Mouse (Mus musculus): ENCODE data around the gene Alpl.

The Alpl gene

DNA sequence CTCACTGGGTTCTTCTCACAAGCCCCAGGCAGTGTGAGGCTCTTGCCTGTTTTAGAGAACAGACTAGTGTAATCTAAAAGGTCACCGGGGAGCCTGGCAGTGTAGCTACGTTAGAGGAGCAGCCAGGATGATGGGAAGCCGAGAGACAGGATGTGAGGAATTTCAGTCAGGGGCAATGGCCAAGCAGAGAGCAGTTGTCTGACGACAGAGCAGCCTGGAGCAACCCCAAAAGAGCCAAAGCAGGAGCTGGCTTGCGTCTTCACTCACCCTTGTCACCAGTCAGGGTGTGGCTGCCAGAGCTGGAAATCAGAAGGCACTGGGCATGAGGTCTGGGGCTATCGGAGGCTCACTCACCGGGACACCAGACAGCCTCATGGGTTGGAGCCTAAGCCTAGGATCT, 26.5 kb downstream of the Alpl start:
- DNase-seq (ENCODE audit: low spot score): no peak

DNA sequence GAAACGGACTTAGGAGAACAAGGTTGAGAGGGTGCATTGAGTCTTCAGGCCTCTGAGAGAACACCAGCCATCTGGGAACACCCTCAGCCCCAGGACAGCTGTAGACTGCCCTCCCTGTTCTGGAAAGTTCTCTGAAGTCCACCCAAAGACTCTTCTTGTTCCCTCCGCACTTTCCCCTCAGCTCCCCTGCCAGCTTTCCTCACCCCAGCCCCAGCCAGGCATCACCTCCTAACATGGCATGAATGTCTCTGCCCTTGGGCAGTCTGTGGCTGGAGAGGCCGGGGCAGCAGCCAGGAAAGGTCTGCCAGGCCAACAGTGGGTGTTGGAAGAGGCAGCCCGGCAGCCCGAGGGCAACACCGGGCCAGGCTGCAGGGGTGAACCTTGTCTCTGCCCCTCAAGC, 27.4 kb downstream of the Alpl start:
- DNase-seq (ENCODE audit: low spot score): no peak

DNA sequence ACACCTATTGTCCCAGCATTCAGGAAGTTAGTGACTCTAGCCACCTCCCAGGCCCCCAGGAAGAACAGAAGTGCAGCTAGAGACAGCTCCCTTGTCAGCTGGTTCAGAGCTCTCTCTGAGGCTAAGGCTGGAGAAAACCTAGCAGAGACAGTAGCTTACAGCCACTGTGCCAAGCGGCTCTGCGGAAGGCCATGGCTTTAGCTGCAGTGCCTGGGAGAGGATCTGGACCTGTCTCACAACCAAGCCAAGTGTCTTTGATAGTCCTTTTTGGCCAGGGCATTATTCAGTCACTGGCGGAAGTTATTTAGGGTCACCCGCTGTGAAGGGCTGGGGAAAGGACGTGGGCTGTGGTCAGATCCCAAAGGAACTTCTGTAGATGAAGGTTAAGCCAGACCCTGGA, 27.8 kb downstream of the Alpl start:
- DNase-seq (ENCODE audit: low spot score): no peak

DNA sequence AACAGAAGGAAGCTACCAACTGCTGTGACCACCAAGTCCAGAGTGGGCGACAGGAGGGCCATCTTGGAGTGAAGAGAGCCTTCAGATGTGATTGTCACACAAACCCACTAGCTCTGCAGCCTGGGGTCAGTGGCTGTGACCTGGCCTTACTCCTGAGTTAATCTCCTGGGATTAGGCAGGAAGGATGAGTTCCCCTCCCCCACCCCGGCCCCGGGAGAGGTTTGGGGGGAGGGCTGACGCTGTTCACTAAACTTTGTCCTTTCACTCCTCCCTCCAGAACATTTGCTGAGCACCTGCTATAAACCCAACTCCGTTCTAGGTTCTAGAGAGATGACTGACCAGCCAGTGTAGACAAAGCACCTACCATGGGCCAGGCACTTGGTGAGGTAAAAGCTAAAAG, 29.8 kb downstream of the Alpl start:
- DNase-seq (ENCODE audit: low spot score): no peak

DNA sequence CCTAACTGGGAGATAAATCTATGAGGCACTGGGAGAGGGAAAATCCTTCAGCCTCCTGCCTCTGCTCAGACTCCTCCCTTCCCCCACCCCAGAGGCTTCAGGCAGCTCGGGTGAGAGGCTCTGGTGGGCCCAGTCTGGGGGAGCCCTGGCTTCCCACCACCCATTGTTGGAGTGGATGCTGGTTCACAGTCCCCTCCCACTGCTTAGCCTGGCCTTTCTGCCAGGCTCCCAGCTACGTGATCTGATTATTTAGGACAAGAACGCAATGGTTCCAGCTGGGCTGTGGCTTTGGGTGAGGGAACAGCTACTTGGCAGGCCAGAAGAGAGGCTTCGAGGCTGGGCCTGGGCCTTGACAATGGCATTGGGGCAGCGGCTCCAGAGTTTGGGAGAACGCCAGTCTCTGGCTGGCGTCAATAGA, 30.6 kb downstream of the Alpl start:
- no peak for DNase-seq (ENCODE audit: low spot score)

DNA sequence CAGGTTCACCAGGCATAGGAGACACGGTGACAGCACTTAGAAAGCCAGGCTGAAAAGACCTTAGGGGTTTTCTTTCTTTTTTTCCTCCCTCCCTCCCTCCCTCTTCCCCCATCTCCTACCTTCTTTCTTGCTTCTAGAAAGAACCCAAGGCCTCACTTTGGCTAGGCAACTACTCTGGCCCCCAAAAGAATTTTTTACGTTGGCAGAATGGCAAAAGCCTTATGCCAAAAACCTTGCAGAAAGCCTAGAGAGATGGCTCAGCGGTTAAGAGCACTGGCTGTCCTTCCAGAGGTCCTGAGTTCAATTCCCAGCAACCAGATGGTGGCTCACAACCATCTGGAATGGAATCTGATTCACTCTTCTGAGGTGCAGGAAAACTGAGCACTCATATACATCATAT, 31.6 kb downstream of the Alpl start:
- no peak for DNase-seq (ENCODE audit: low spot score)

DNA sequence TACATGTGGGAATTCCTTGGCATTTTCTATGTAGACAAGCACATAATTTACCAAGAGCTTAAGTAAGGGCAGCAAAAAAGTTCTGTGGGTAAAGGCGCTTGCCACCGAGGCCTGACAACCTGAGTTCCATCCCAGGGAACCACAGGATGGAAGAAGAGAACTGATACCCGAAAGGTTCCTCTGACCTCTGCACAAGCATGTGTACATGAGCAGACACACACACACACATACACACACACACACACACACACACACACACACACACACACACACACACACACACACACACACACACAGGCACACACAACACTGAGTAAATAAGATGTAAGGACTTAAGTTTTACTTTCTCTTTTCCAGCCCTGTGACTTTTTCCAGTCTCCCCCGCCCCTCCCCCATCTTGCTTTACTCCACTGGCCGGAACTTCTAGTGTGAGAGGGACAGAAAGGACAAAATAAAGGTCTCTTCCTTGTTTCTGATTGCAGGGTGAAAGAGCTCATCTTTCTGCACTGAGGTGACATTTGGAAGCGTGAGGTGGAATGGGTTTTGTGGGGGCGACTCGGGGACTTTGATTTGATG, 32.2 kb downstream of the Alpl start:
- no peak for DNase-seq (ENCODE audit: low spot score)

DNA sequence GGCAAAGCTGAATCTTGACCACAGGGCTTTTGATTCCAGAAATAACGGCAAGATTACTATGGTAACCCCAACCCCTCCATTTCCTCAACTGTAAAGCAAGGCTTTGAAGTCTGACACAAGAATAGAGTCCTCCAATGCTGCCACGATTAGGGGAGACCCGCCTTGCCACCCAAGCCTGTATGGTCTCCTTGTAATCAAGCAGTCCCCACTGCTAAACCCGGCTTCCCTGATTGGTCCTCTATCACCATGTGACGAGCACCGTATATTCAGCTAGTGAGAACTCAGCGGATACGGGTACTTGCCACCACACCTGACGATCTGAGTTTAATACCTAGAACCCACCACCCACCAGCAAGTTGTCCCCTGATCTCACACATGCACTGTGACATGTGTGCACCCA, 33.3 kb downstream of the Alpl start:
- DNase-seq (ENCODE audit: low spot score): no peak

DNA sequence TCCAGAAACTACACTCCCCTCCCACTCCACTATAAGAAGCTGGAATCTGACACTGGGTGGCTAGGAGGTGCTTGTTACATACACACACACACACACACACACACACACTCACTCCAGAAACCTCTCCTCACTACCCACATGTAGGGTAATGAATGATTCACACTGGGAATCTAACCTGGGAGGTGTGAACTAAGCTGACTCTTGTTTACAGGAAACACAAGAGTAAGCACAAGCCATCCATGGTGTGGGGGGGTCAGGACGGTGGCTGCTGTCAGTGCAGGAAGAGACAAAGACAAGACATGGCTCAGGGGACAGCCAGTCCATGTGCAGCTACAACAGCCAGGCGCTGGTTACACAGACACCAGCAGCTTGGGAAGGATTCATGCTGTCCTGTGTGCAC, 41.7 kb downstream of the Alpl start:
- DNase-seq (ENCODE audit: low spot score): no peak

DNA sequence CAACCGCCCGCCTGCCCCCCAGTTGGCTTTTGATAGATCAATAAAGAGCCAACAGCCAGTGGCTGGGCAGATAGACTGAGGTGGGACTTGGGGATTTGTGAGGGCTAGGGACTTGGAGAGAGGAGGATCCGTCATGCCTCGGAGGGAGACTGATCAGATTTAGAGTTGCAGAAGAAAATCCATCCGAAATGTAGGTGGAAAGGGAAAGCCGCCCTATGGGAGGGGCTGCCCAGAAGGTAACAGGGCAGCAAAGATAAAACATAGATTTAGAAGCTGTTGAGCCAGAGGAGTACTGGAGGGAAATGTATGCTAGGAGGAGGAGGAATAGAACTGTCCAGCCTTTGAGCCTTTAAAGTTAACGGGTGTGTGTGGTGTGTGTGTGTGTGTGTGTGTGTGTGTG, 43.0 kb downstream of the Alpl start:
- no peak for DNase-seq (ENCODE audit: low spot score)

DNA sequence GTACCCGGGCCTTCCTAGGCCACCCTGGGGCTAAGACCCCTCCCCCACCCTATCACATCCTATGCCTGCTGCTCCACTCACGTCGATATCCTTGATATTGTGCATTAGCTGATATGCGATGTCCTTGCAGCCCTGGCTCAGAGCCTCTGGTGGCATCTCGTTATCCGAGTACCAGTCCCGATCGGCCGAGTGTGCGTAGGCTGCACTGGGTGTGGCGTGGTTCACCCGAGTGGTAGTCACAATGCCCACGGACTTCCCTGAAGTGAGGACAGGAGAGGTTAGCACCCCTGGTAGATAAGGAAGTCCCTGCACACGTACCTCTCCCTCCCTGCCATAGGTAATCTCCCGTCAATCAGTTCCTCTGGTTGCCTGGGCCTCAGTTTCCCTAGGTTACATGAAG, 43.7 kb downstream of the Alpl start:
- no peak for DNase-seq (ENCODE audit: low spot score)

DNA sequence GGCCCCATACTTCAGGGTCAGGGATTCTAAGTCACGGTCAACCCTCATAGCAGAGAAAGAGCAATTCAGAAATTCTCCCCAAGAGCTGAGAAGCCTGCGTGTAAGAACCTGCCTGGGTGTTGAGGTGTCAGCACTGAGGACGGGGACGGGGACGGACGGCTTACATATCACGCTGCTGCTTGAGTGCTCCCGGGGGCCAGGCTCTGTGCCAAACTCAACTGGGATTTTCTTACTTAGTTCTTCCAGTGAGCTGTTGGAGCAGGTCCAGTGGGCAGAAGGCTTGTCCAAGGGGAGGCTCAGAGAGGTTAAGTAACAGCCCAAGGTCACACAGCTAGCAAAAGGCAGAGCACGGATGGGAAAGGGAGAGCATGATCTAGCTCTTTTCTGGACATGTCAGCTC, 44.5 kb downstream of the Alpl start:
- no peak for DNase-seq (ENCODE audit: low spot score)

DNA sequence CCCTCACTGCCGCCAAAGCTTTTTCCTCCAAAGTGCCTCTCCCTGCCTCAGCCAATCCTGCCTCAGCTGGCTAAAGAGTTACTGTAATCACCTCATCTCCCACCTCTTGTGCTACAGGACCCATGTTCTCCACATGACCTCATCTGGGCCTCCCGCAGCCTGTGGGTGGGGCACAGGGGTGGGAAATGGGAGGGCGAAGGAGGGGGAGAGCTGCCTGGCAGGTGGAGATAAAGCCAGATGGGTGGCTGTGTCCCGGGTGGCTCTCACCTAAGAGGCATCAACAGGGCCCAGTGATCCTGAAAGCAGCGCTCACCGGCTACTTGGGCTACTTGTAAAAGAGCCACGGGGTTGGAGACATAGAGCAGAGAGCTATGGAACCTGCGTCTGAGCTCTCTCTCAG, 44.9 kb downstream of the Alpl start:
- no peak for DNase-seq (ENCODE audit: low spot score)

DNA sequence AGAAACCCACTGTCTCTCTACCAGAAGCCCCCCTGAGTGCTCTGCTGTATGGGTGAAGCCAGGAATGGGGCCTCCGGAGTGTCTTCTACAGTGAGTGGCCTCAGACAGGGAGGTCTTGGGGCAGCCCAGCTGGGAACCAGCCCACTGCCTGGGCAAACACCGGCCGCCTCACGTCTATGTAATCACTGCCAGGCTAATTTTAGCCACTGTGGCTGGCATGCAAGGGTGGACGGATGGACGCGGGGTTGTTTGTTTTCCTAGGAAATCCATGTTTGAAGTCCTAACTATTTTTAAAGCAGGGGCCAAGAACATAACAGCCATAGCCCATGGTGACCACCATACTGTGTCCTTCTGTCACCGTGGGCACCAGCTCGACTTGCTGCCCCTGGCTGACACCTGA, 46.1 kb downstream of the Alpl start:
- no peak for DNase-seq (ENCODE audit: low spot score)

DNA sequence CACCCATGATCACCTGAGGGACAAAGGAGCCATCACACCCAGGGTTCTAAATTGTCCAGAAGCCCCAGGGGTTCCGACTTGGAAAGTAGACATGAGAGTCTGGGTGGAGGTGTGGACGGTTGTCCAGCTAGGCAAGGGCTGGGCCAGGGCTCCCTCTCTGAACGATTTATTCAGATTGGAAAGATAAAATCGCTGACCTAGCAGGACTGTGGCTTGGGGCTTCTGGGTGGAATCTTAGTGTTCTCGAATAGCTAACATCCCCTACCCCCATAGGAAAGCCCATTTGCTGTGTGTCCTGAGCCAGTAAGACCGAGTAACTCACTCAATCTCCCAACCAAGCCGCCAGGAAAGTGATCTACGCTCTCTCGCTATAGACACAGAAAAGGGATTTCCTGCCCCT, 46.5 kb downstream of the Alpl start:
- no peak for DNase-seq (ENCODE audit: low spot score)

DNA sequence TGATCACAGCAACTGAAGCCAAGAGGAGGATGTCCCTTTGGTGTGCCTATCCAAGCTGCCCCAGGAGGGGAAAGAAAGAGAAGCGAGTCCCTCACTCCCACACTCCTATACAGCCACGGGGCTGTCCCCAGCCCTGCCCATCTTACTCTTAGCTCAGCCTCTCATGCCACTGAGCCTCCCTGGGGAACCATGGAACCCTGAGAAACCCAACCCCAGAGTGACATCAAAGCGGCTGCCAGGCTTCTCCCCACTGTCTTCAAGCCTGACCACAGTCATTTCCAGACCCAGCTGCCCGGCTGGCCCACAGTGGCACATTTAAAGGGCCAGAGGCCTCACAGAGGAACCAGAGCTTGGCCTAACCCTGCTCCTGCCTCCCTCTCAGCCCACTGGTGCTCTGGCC, 47.5 kb downstream of the Alpl start:
- no peak for DNase-seq (ENCODE audit: low spot score)

DNA sequence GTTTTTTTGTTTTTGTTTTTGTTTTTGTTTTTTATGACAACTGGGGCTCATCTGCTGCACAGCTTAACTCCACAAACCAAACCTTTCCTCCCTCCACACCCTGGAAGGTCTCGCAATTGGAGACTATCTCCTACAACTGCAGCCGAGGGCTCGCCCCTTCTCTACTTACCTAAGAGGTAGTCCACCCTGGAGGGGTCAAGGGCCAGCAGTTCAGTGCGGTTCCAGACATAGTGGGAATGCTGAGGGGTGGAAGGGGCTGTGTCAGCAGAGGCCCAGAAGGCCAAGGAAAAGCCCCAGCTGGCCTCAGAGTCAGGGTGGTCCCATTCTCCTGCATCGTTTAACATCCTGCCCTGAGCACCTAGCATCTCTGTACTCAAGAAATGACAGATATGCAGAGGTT, 48.6 kb downstream of the Alpl start:
- DNase-seq (ENCODE audit: low spot score): no peak

DNA sequence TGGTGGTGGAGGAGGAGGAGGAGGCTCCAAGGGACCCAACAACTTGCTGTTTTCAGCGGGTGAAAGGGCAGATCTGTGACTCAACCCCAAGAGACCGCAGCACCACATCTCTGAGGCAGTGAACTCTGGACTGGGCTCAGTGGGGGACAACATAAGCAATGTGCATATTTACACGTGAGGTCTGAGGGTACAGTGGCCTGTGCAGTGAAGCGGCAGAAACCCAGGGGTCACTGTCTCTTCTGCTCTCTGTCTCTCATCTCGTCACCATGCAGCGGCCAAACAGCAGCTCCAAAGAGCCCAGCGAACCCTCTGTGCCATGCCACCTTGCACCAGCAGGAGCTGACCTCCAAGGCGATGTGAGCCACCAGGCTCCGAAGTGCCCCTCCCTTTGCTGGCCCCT, 49.1 kb downstream of the Alpl start:
- no peak for DNase-seq (ENCODE audit: low spot score)

DNA sequence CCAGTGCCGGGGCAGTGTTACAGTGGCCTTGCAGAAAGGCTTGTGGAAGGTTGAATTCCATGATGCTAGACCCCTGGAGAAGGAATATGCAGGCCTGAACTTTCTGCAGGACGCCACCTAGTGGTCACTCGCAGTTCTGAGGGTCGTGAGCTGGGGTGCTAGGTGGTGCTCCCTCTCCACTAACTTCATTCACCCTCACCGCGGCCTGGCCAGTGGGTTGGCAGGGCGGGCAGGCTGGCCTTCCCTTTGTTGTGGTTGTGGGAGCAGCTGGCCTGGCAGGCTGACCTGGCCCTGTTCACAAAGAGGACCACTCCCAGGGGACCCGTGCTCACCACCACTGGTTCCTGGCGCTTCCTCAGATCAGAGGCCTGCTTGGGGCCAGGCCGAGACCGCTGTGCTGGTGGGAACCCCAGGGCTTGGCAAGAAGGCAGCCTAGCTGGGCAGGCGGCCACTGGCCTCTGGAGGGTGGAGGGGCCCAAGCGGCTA, 51.7 kb downstream of the Alpl start:
- DNase-seq (ENCODE audit: low spot score): no peak

DNA sequence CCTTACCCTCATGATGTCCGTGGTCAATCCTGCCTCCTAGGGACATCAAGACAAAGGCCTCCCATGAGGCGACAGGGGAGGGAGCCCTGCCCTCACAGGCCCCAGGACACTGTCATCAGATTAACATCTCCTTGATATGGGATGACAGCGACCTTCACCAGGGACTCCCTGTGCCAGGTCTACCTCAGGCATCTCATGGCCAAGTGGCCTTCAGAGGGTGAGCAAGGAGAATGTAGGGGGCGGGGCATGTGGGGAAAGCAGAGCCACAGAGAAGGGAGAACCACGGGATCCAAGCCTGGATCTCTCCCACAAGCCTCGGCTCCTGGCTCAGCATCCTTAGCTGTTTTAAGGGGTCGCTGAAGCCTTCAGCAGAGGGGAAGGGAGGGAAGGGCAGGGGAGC, 52.4 kb downstream of the Alpl start:
- no peak for DNase-seq (ENCODE audit: low spot score)

DNA sequence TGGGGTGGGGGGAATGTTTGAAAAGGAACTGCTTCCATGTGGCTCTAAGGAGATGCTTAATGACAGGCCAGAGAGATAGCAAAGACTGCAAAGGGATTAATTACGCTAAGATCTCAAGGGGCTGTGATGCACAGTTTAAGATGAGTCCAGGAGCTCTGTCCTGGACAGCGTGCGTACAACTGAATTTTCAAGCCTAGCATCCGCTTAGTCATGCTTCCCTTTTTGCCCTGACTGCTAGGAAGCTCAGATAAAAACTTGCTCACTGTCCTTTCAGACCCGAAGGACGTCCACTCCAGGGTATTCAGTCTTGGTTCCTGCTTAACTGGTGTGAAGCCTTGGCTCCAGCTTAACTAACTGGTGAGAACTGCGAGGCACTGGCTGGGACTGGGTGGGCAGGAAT, 55.8 kb downstream of the Alpl start:
- no peak for DNase-seq (ENCODE audit: low spot score)

DNA sequence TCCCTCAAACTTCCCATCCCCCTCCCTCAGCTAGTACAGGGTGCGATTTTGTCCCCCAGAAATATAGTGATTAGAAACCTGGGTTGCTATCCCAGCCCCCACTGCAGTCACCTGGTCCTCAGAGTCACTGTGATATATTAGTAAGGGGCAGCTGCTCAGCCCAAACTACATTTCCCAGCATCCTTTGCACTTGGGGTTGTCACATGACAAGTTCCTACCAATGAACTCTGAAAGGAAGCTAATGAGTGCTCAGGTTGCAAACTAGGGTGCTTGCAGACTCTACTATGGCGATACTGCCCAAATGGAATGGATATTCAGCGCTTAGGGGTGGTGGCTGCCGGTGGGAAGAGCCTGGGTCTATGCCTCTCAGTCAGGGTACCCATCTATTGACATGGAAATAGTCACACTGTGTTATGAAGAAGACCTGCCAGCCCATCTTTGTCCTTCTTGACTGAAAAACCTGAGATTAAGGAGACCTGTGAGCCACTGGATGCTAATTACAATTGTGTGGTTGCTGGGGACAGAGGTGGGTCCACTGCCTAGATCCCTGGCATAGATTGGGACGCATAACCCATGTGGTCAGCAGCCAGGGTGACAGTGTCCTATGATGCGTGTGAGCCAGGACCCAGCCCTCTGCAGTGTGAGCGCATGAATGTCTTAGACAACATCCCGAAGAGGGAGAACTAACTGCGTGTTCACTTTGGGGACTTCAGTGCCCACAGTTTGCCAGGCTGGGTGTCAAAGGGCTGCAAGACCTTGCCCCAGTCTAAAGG, 56.8 kb downstream of the Alpl start:
- no peak for DNase-seq (ENCODE audit: low spot score)

DNA sequence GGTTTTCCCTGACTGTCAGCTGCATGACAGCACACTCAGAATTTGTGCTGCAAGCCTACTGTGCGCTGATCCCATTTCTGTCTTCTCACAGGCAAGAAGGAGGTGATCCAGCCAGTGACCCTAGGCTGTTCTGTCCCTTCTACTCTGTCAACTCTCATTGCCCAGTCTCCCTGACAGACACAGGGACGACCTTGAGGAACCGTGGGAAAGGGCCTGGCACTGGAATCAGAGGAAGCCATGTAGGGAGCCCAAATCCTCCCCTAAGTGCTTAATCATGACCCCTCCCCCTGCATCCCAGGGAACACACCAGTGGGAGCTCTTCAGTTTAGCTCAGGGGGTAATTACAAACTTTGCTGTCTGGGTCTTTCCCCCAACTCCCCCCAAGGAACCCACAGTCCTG, 58.4 kb downstream of the Alpl start:
- DNase-seq (ENCODE audit: low spot score): no peak

DNA sequence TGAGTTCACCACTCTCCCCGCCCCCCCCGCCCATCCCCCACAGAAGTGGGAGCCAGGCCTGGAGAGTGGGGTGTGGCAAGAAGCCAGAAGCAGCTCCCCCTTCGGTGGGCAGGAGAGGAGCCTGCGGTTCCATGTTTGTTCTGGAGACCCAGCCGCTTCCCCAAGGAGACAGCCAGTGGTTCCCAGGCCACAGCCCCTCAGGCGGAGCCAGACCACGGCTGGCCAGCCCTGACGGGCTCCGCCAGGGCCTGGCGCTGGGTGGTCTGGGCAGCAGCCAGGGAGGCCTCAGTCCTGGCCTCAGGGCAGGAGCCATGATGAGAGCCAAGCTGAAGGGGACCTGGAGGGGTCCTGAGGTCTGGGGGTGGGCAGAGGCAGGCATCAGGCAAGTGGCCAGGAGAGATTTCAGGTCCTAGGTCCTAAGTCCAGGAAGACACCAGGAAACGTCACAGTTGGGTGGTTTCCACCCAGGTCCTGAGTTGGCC, 59.9 kb downstream of the Alpl start:
- no peak for DNase-seq (ENCODE audit: low spot score)

Measured in ovary, postnatal 10 days (tissue).